ENCODE assay signal across 18 mouse cellular contexts in genomic region chr3:15255726-15256125, GRCm38 (mm10).
"Had no signal": no experiment of that assay in that cellular context is flagged by ENCODE, and none has a peak within 500 bp of the region (broad histone marks: within the 10 kb centered on the region; RNA-seq: fewer than 3 reads in every experiment).

No protein-coding gene starts in this region.

- H3K27ac ChIP-seq: liver, embryonic 14.5 days; midbrain, embryonic 10.5 days; midbrain, embryonic 13.5 days; midbrain, embryonic 15.5 days; neural tube, embryonic 13.5 days; neural tube, embryonic 15.5 days had no signal

- H3K4me1 ChIP-seq: midbrain, embryonic 10.5 days; midbrain, embryonic 13.5 days; midbrain, embryonic 15.5 days; neural tube, embryonic 13.5 days; neural tube, embryonic 15.5 days had no signal

- H3K4me2 ChIP-seq: lung, embryonic 14.5 days; midbrain, embryonic 13.5 days; midbrain, embryonic 15.5 days; neural tube, embryonic 13.5 days; neural tube, embryonic 15.5 days had no signal

- H3K36me3 ChIP-seq: midbrain, embryonic 10.5 days; midbrain, embryonic 13.5 days; midbrain, embryonic 15.5 days; neural tube, embryonic 13.5 days; neural tube, embryonic 15.5 days had no signal

- DNase-seq: lung, adult 18-20 months; lung, embryonic 14.5 days; lung, postnatal 10 days; lung, postnatal 4 days; right cerebral cortex, adult 18-20 months; right cerebral cortex, postnatal 25 days; right cerebral cortex, postnatal 4 days; spleen, adult 18-20 months; thymus, adult 18-20 months; thymus, postnatal 14 days; thymus, postnatal 36 days had no signal

- H3K9me3 ChIP-seq: midbrain, embryonic 10.5 days; midbrain, embryonic 13.5 days; midbrain, embryonic 15.5 days; neural tube, embryonic 13.5 days; neural tube, embryonic 15.5 days had no signal

- ATAC-seq: midbrain, embryonic 13.5 days; midbrain, embryonic 15.5 days had no signal

- H3K27me3 ChIP-seq: midbrain, embryonic 13.5 days; midbrain, embryonic 15.5 days; neural tube, embryonic 13.5 days; neural tube, embryonic 15.5 days had no signal

- H3K4me3 ChIP-seq: midbrain, embryonic 10.5 days; midbrain, embryonic 13.5 days; midbrain, embryonic 15.5 days; myocyte; neural tube, embryonic 13.5 days; neural tube, embryonic 15.5 days had no signal

- H3K9ac ChIP-seq: liver, embryonic 14.5 days; lung, embryonic 14.5 days; midbrain, embryonic 13.5 days; midbrain, embryonic 15.5 days; neural tube, embryonic 13.5 days; neural tube, embryonic 15.5 days had no signal
